Mouse (Mus musculus) liver, embryonic 14.5 days (tissue): Measurements from ENCODE around the gene Pcdh15. TPM values are rescaled to one million over a fixed set of nuclear protein-coding genes. Genes with fewer than 3 reads are reported as not detected.
A peak's percentile ranks its signal among the peaks of the same experiment; 100 is the strongest.

Experiments
- ATAC-seq: fragments of 200-750 bp; cut with Nextera tagmentation; 2 replicates; pipeline ENCODE4 v1.8.0; 2017; ENCODE audit warnings: moderate number of reproducible peaks, mild to moderate bottlenecking, moderate library complexity; ENCODE audit not compliant: insufficient read depth
- DNase-seq, 3 experiments: peaks; one replicate each; pipeline ENCODE4 v3.0.0-alpha.2; 2012 to 2013; ENCODE audit warnings: low read depth in 3 of 3, low spot score in 3 of 3
- H3K27ac ChIP-seq: fragments of 300-500 bp; sonication (generic); 2 replicates; pipeline ENCODE4 v1.5.1; 2014; ENCODE audit warnings: moderate library complexity, mild to moderate bottlenecking, control low read depth, inconsistent platforms
- H3K27me3 ChIP-seq: fragments of 300-500 bp; sonication (generic); 2 replicates; pipeline ENCODE4 v1.6.1; 2014; ENCODE audit warnings: mild to moderate bottlenecking, low read length, moderate library complexity; ENCODE audit not compliant: control insufficient read depth, insufficient read depth
- H3K36me3 ChIP-seq: fragments of 300-500 bp; sonication (generic); replicated peaks from 2 replicates; pipeline ENCODE4 v1.6.1; 2014; ENCODE audit warnings: low read depth; ENCODE audit not compliant: control insufficient read depth, insufficient read depth
- H3K4me1 ChIP-seq, 2 experiments: fragments of 200-500 bp in 1 of 2; fragments of 300-500 bp in 1 of 2; sonication (generic) in 1 of 2; replicated peaks; 2 replicates each; pipeline ENCODE4 v1.6.1; 2012 to 2014; ENCODE audit warnings: antibody characterized with exemption in 1 of 2, inconsistent platforms in 1 of 2, low read length in 1 of 2; ENCODE audit not compliant: control insufficient read depth in 2 of 2, insufficient read depth in 2 of 2
- H3K4me2 ChIP-seq: fragments of 300-500 bp; sonication (generic); 2 replicates; pipeline ENCODE4 v1.6.1; 2014; ENCODE audit warnings: low read depth, mild to moderate bottlenecking, control low read depth, moderate library complexity
- H3K4me3 ChIP-seq, 2 experiments: fragments of 200-500 bp in 1 of 2; fragments of 300-500 bp in 1 of 2; sonication (generic) in 1 of 2; 2 replicates each; pipeline ENCODE4 v1.5.1; 2012 to 2014; ENCODE audit warnings: low read depth in 2 of 2, low read length in 2 of 2, mild to moderate bottlenecking in 2 of 2, control low read depth in 1 of 2, inconsistent platforms in 1 of 2, moderate library complexity in 1 of 2; ENCODE audit not compliant: insufficient read depth in 1 of 2
- H3K9ac ChIP-seq: fragments of 300-500 bp; sonication (generic); replicated peaks from 2 replicates; pipeline ENCODE4 v1.6.1; 2014; ENCODE audit warnings: mild to moderate bottlenecking, control low read depth, moderate library complexity
- H3K9me3 ChIP-seq: fragments of 300-500 bp; sonication (generic); 2 replicates; pipeline ENCODE4 v1.6.1; 2016; ENCODE audit warnings: low read length, mixed read lengths; ENCODE audit not compliant: control insufficient read depth
- CTCF ChIP-seq: IDR thresholded peaks from 2 replicates; pipeline ENCODE4 v1.5.1; 2016; ENCODE audit warnings: antibody characterized with exemption, low read depth, control low read depth
- EP300 ChIP-seq: IDR thresholded peaks from 2 replicates; pipeline ENCODE4 v1.6.1; 2016; ENCODE audit warnings: antibody characterized with exemption, low read depth
- WGBS: fragments of 180-500 bp; shearing (Covaris S2); extraction: QIAGEN DNeasy Blood & Tissue Kit; methylation state at CpG from one replicate; pipeline ENCODE4 v1.1.7; 2014; ENCODE audit not compliant: insufficient replicate concordance; 5-methylcytosine and 5-hydroxymethylcytosine counted together
- polyA plus RNA-seq, 2 experiments: library from polyadenylated mRNA; depleted of rRNA in 1 of 2; stranded (reverse) in 1 of 2; unstranded in 1 of 2; fragments of >200 nt; fragmentation: Nextera tagmentation in 1 of 2; extraction: Ambion mirVana in 1 of 2; gene quantifications; 2 replicates each; pipeline versions ENCODE4 v1.2.1 to v1.2.3; 2012 to 2014

Gene Pcdh15
- polyA plus RNA-seq, 2 experiments: 0.02 TPM; not detected in 1

DNA sequence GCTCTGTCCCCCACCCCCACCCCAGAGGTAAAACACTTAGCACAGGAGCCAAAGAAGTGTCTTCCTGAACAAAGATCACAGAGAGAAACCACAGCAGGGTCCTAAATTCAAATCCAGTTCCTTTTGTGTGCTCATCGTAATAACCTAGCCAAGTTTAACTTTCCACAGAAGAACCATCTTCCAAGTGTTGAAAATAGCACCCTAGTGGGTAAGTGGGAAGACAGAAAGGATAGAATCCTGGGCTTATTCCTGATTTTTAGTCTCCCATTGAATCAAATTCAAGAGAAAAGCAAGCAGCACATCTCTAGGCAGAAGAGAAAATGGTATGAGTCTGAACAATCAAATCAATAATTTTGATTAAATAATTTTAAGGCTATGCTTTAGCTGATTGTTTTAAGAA lies 1315.8 kb downstream of the Pcdh15 start:
- Histone ChIP-seq H3K4me3 (no peak overlapping the region), H3K9me3 (no peaks in the 10 kb centered on the region), H3K4me1 (no peaks in the 10 kb centered on the region), H3K36me3 (no peaks in the 10 kb centered on the region), H3K27me3 (no peaks in the 10 kb centered on the region), H3K9ac (no peak overlapping the region), H3K27ac (no peak overlapping the region), H3K4me2 (no peak overlapping the region)
- TF ChIP-seq CTCF (no peak), EP300 (no peak)
- no peak for DNase-seq
- no peak for ATAC-seq
- 66% methylated on average over 1 of the region's 1 CpGs for WGBS

DNA sequence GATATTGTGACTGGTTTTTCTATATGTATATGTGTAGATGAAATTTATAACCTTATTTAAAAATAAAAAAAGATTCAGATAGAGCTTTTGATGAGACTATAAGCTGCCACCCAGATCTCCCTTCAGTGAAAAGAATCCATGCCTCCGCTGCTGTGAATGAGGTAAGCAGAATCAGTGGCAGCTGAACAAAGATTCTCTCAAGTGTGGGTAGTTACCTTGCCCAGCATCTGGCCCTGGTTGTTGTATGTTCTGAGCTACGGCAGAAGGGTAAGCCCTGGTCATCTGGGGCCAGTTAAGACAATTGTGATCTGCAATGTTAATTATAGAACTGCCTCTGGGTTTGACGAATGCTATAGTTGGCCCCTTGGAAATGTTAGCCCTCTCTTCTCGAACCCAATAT lies 1316.2 kb downstream of the Pcdh15 start:
- Histone ChIP-seq H3K36me3 (no peaks in the 10 kb centered on the region), H3K9me3 (no peaks in the 10 kb centered on the region), H3K4me2 (no peak overlapping the region), H3K27ac (no peak overlapping the region), H3K4me3 (no peak overlapping the region), H3K4me1 (no peaks in the 10 kb centered on the region), H3K27me3 (no peaks in the 10 kb centered on the region), H3K9ac (no peak overlapping the region)
- ATAC-seq (no peak), DNase-seq (no peak)
- 49% methylated on average over 4 of the region's 4 CpGs for WGBS
- TF ChIP-seq EP300: no peak
- TF ChIP-seq CTCF: no peak

DNA sequence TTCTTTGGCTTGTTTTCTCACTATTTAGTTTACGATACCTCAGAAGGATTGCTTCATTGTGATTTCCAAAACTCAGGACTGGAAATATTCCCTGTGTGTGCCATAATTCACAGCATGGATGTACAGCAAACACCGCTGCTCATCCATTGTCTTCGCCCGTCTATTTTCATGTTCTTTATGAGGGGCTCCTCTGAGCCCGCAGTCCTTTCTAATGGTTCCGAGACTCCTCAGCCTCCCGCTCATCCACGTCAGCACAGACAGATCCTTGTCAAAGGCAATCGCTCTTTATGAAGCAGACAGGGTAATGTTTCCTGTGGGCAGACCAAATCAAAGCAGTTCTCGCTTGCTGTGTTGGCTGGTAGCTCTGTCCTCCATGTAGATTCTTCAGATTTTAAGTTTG lies 1316.8 kb downstream of the Pcdh15 start:
- no peak for DNase-seq
- 75% methylated on average over 10 of the region's 10 CpGs for WGBS
- no peak overlapping the region for H3K27ac ChIP-seq
- ATAC-seq: no peak
- no peaks in the 10 kb centered on the region for H3K9me3 ChIP-seq
- no peaks in the 10 kb centered on the region for H3K27me3 ChIP-seq
- no peak for TF ChIP-seq CTCF
- no peak for TF ChIP-seq EP300
- no peaks in the 10 kb centered on the region for H3K36me3 ChIP-seq
- no peak overlapping the region for H3K4me2 ChIP-seq
- H3K4me3 ChIP-seq: no peak overlapping the region
- H3K4me1 ChIP-seq: no peaks in the 10 kb centered on the region
- H3K9ac ChIP-seq: no peak overlapping the region

DNA sequence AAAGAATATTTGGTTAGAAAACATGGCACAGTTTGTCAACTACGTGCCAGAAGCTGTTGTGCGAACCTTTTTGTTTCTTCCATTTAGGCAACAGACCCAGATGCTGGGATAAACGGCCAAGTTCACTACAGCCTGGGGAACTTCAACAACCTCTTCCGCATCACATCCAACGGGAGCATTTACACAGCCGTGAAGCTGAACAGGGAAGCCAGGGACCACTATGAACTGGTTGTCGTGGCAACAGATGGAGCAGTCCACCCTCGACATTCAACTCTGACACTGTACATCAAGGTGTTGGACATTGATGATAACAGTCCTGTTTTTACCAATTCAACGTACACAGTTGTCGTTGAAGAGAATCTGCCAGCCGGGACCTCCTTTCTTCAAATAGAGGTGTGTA lies 1350.9 kb downstream of the Pcdh15 start:
- Histone ChIP-seq H3K27ac (no peak overlapping the region), H3K36me3 (no peaks in the 10 kb centered on the region), H3K4me3 (no peak overlapping the region), H3K4me1 (no peaks in the 10 kb centered on the region), H3K27me3 (no peaks in the 10 kb centered on the region), H3K9ac (no peak overlapping the region), H3K4me2 (no peak overlapping the region), H3K9me3 (no peaks in the 10 kb centered on the region)
- 76% methylated on average over 11 of the region's 11 CpGs for WGBS
- DNase-seq (no peak), ATAC-seq (no peak)
- no peak for TF ChIP-seq CTCF
- TF ChIP-seq EP300: no peak

DNA sequence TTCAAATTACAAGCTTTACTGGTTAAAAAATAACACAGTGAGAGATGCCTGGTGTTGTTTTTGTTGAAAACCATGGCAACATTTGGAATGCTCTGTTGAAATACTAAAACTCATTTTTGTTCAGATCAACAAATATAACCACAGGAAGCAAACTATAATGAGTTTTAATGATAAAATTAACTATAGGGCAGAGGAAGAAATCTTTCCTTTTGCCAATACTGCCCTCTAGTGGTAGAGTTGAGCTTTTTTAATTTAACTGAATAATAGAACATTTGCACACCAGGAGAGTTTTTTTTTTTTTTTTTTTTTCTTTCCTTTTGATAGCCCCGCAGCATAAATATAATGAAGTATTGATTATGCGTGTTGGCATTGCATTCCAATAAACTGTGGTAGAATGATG lies 1364.8 kb downstream of the Pcdh15 start:
- H3K36me3 ChIP-seq: no peaks in the 10 kb centered on the region
- TF ChIP-seq CTCF (peak; percentile 27; the same call in 1 of the 2 replicates), EP300 (no peak)
- H3K4me2 ChIP-seq: no peak overlapping the region
- no peaks in the 10 kb centered on the region for H3K4me1 ChIP-seq
- no peak for DNase-seq
- no peak overlapping the region for H3K27ac ChIP-seq
- no peaks in the 10 kb centered on the region for H3K27me3 ChIP-seq
- no peak overlapping the region for H3K4me3 ChIP-seq
- no peak overlapping the region for H3K9ac ChIP-seq
- no peak for ATAC-seq
- H3K9me3 ChIP-seq: no peaks in the 10 kb centered on the region
- 22% methylated on average over 2 of the region's 2 CpGs for WGBS
